Mouse (Mus musculus) heart, adult 2 months (tissue): Measurements from ENCODE around the gene Shc1.

Source experiments
- CTCF ChIP-seq: fragments of 200-600 bp; IDR thresholded peaks from 2 replicates; pipeline ENCODE4 v1.8.1; 2022; ENCODE audit warnings: antibody characterized with exemption, mild to moderate bottlenecking, moderate library complexity
- EP300 ChIP-seq: fragments of 200-500 bp; IDR thresholded peaks from 2 replicates; pipeline ENCODE4 v1.6.1; 2011; ENCODE audit warnings: low read depth, low read length, control low read depth; ENCODE audit not compliant: insufficient read depth
- POLR2A ChIP-seq: fragments of 200-500 bp; IDR thresholded peaks from 2 replicates; pipeline ENCODE4 v1.6.1; 2011; ENCODE audit warnings: mild to moderate bottlenecking, low read depth, low read length, control low read depth; ENCODE audit not compliant: insufficient read depth

DNA sequence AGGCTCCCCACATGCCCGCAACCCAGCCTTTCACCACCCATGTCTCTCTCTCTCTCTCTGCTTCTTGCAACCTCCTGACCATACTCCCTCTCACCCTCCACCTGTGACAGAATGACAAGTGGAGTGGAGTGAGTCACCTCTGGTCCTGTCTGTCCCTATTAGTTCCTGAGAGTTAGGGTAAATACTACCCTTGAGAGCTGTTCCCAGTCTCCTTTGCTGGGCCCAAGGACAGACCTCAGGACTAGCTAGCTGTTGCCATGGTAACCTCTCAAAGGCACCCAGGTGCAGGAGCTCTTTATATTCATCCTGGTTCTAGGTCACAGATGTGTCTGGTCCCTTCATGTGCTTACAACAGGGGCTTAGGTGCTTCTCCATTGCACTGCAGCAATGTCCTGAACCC is 33.7 kb downstream of the Shc1 start:
- no peak for TF ChIP-seq POLR2A
- no peak for TF ChIP-seq CTCF
- TF ChIP-seq EP300 = no peak
